Mouse (Mus musculus) forebrain, embryonic 15.5 days (tissue): ENCODE measurements around the gene Adss. TPM values are rescaled to one million over a fixed set of nuclear protein-coding genes. Genes with fewer than 3 reads are reported as not detected.
A peak's percentile ranks its signal among the peaks of the same experiment; 100 is the strongest.
"Not testable (repeated sequence)": the region's sequence is repeated elsewhere in the genome, so short reads cannot be mapped to it uniquely, and the experiment has no call there.

Source experiments
- ATAC-seq: fragments of 200-750 bp; cut with Nextera tagmentation; replicated peaks from 2 replicates; pipeline ENCODE4 v1.8.0; 2017; ENCODE audit warnings: mild to moderate bottlenecking, moderate TSS enrichment, moderate library complexity
- H3K27ac ChIP-seq: fragments of 300-500 bp; sonication (generic); replicated peaks from 2 replicates; pipeline ENCODE4 v1.5.1; 2015; ENCODE audit warnings: mild to moderate bottlenecking, inconsistent platforms
- H3K27me3 ChIP-seq: fragments of 300-500 bp; sonication (generic); 2 replicates; pipeline ENCODE4 v1.6.1; 2015; ENCODE audit warnings: inconsistent platforms
- H3K36me3 ChIP-seq: fragments of 300-500 bp; sonication (generic); 2 replicates; pipeline ENCODE4 v1.6.1; 2015; ENCODE audit warnings: mild to moderate bottlenecking, inconsistent platforms
- H3K4me1 ChIP-seq: fragments of 300-500 bp; sonication (generic); 2 replicates; pipeline ENCODE4 v1.6.1; 2015; ENCODE audit warnings: inconsistent platforms
- H3K4me2 ChIP-seq: fragments of 300-500 bp; sonication (generic); replicated peaks from 2 replicates; pipeline ENCODE4 v1.6.1; 2015; ENCODE audit warnings: mild to moderate bottlenecking, inconsistent platforms
- H3K4me3 ChIP-seq: fragments of 300-500 bp; sonication (generic); 2 replicates; pipeline ENCODE4 v1.5.1; 2015; ENCODE audit warnings: mild to moderate bottlenecking, inconsistent platforms
- H3K9ac ChIP-seq: fragments of 300-500 bp; sonication (generic); replicated peaks from 2 replicates; pipeline ENCODE4 v1.6.1; 2015; ENCODE audit warnings: mild to moderate bottlenecking, inconsistent platforms
- H3K9me3 ChIP-seq: fragments of 300-500 bp; sonication (generic); 2 replicates; pipeline ENCODE4 v1.6.1; 2016; ENCODE audit warnings: inconsistent platforms
- WGBS: fragments of 180-500 bp; shearing (Covaris S2); methylation state at CpG from one replicate; pipeline ENCODE4 v1.1.7; 2015; ENCODE audit warnings: mixed read lengths; 5-methylcytosine and 5-hydroxymethylcytosine counted together
- polyA plus RNA-seq: library from polyadenylated mRNA; unstranded; fragments of >200 nt; fragmentation: Nextera tagmentation; extraction: Ambion mirVana; gene quantifications from 2 replicates; pipeline ENCODE4 v1.2.1, GENCODE M21; 2015

The Adss gene
- polyA plus RNA-seq = 50.5 and 54.4 TPM in 2 replicates

- Histone ChIP-seq H3K4me1 (peaks cover 17% of the 10 kb centered on the region), H3K4me3 (peak within 1 kb of the TSS; percentile 83), H3K9ac (peak within 1 kb of the TSS; percentile 74), H3K27ac (peak within 1 kb of the TSS; percentile 88), H3K4me2 (peak within 1 kb of the TSS; percentile 59), H3K27me3 (no peaks in the 10 kb centered on the region), H3K9me3 (no peaks in the 10 kb centered on the region), H3K36me3 (no peaks in the 10 kb centered on the region)
- under 1% methylated on average over 59 of the region's 64 CpGs for WGBS
- peak; percentile 98 for ATAC-seq
Observed at GRCm38 (mm10) chr1:177796193-177796939, at the start of gene Adss. Adss (minus strand) TSS chr1:177796511.

- H3K4me3 ChIP-seq, ATAC-seq, H3K4me1 ChIP-seq, H3K9me3 ChIP-seq, H3K27me3 ChIP-seq, H3K36me3 ChIP-seq, H3K4me2 ChIP-seq, H3K9ac ChIP-seq, H3K27ac ChIP-seq: not testable (repeated sequence)
- 57% methylated on average over 3 of the region's 3 CpGs for WGBS
Observed at GRCm38 (mm10) chr1:177845812-177846211, 49.5 kb upstream of the Adss start.

GRCm38 (mm10) chr1:177827776-177828175 is 31.5 kb upstream of the Adss start:
- ATAC-seq, H3K27ac ChIP-seq, H3K4me3 ChIP-seq, H3K4me1 ChIP-seq, H3K36me3 ChIP-seq, H3K9me3 ChIP-seq, H3K4me2 ChIP-seq, H3K9ac ChIP-seq, H3K27me3 ChIP-seq: not testable (repeated sequence)
- WGBS = 77% methylated on average over 4 of the region's 4 CpGs

GRCm38 (mm10) chr1:177806772-177807171 is 10.5 kb upstream of the Adss start:
- H3K4me2 ChIP-seq, H3K4me1 ChIP-seq, ATAC-seq, H3K27me3 ChIP-seq, H3K27ac ChIP-seq, H3K9me3 ChIP-seq, H3K36me3 ChIP-seq, H3K9ac ChIP-seq, H3K4me3 ChIP-seq: not testable (repeated sequence)
- 25% methylated on average over 1 of the region's 1 CpGs for WGBS

GRCm38 (mm10) chr1:177803511-177803910 is 7.2 kb upstream of the Adss start:
- H3K9ac ChIP-seq = no peak overlapping the region
- H3K4me1 ChIP-seq = no peaks in the 10 kb centered on the region
- H3K27me3 ChIP-seq = no peaks in the 10 kb centered on the region
- H3K9me3 ChIP-seq = no peaks in the 10 kb centered on the region
- H3K4me3 ChIP-seq = no peak overlapping the region
- WGBS = 82% methylated on average over 2 of the region's 2 CpGs
- ATAC-seq = no peak
- no peak overlapping the region for H3K4me2 ChIP-seq
- H3K27ac ChIP-seq = no peak overlapping the region
- H3K36me3 ChIP-seq = no peaks in the 10 kb centered on the region

- 78% methylated on average over 8 of the region's 8 CpGs for WGBS
- ATAC-seq = no peak
Observed at GRCm38 (mm10) chr1:177797151-177797755, 942 bp upstream of the Adss start.

GRCm38 (mm10) chr1:177795421-177796192 is 704 bp downstream of the Adss start:
- Histone ChIP-seq H3K9me3 (no peaks in the 10 kb centered on the region), H3K4me3 (peak overlapping the region; percentile 83), H3K9ac (peak overlapping the region; percentile 74), H3K36me3 (no peaks in the 10 kb centered on the region), H3K4me2 (peak overlapping the region; percentile 59), H3K27me3 (no peaks in the 10 kb centered on the region), H3K4me1 (peaks cover 17% of the 10 kb centered on the region), H3K27ac (peak overlapping the region; percentile 88)
- peak; percentile 52 for ATAC-seq
- WGBS = under 1% methylated on average over 41 of the region's 41 CpGs

More at GRCm38 (mm10) chr1:177797151-177797755, 942 bp upstream of the Adss start:
- H3K4me3 ChIP-seq = no peak overlapping the region
- H3K36me3 ChIP-seq = no peaks in the 10 kb centered on the region
- no peak overlapping the region for H3K4me2 ChIP-seq
- no peaks in the 10 kb centered on the region for H3K9me3 ChIP-seq
- H3K27ac ChIP-seq = no peak overlapping the region
- H3K27me3 ChIP-seq = no peaks in the 10 kb centered on the region
- H3K9ac ChIP-seq = no peak overlapping the region
- peaks cover 17% of the 10 kb centered on the region for H3K4me1 ChIP-seq

GRCm38 (mm10) chr1:177794866-177795265 is 1.4 kb downstream of the Adss start:
- Histone ChIP-seq H3K4me2 (peak overlapping the region; percentile 59), H3K4me1 (peaks cover 17% of the 10 kb centered on the region), H3K27me3 (no peaks in the 10 kb centered on the region), H3K27ac (no peak overlapping the region), H3K4me3 (peak overlapping the region; percentile 83), H3K9me3 (no peaks in the 10 kb centered on the region), H3K36me3 (no peaks in the 10 kb centered on the region), H3K9ac (peak overlapping the region; percentile 74)
- no peak for ATAC-seq
- 9% methylated on average over 8 of the region's 8 CpGs for whole genome bisulfite sequencing

- 91% methylated on average over 3 of the region's 3 CpGs for WGBS
Observed at GRCm38 (mm10) chr1:177792835-177793234, 3.5 kb downstream of the Adss start.

GRCm38 (mm10) chr1:177777397-177777796 is 18.9 kb downstream of the Adss start:
- 96% methylated on average over 2 of the region's 2 CpGs for WGBS
- no peak overlapping the region for H3K9ac ChIP-seq
- no peaks in the 10 kb centered on the region for H3K27me3 ChIP-seq
- H3K27ac ChIP-seq = no peak overlapping the region
- no peaks in the 10 kb centered on the region for H3K4me1 ChIP-seq
- no peak overlapping the region for H3K4me2 ChIP-seq
- H3K9me3 ChIP-seq = no peaks in the 10 kb centered on the region
- H3K4me3 ChIP-seq = no peak overlapping the region
- ATAC-seq = no peak
- peaks cover 31% of the 10 kb centered on the region for H3K36me3 ChIP-seq

More at GRCm38 (mm10) chr1:177792835-177793234, 3.5 kb downstream of the Adss start:
- H3K4me1 ChIP-seq = peaks cover 17% of the 10 kb centered on the region
- H3K4me2 ChIP-seq = no peak overlapping the region
- H3K4me3 ChIP-seq = no peak overlapping the region
- no peaks in the 10 kb centered on the region for H3K27me3 ChIP-seq
- H3K36me3 ChIP-seq = no peaks in the 10 kb centered on the region
- H3K9ac ChIP-seq = no peak overlapping the region
- no peak for ATAC-seq
- no peak overlapping the region for H3K27ac ChIP-seq
- no peaks in the 10 kb centered on the region for H3K9me3 ChIP-seq

- no peak for ATAC-seq
- no peak overlapping the region for H3K4me3 ChIP-seq
- H3K9me3 ChIP-seq = no peaks in the 10 kb centered on the region
- no peaks in the 10 kb centered on the region for H3K27me3 ChIP-seq
- H3K36me3 ChIP-seq = peaks cover 32% of the 10 kb centered on the region
- no peak overlapping the region for H3K9ac ChIP-seq
- no peaks in the 10 kb centered on the region for H3K4me1 ChIP-seq
- H3K27ac ChIP-seq = peak overlapping the region; percentile 8; the same call in 1 of the 2 replicates
- H3K4me2 ChIP-seq = no peak overlapping the region
Observed at GRCm38 (mm10) chr1:177768931-177769330, 27.4 kb downstream of the Adss start.

- H3K9me3 ChIP-seq = no peaks in the 10 kb centered on the region
- H3K27ac ChIP-seq = no peak overlapping the region
- no peak overlapping the region for H3K4me3 ChIP-seq
- 97% methylated on average over 5 of the region's 5 CpGs for WGBS
- H3K4me1 ChIP-seq = no peaks in the 10 kb centered on the region
- H3K27me3 ChIP-seq = no peaks in the 10 kb centered on the region
- H3K9ac ChIP-seq = no peak overlapping the region
- no peak for ATAC-seq
- H3K36me3 ChIP-seq = 0 out of 2 replicates have a peak, but pooled peaks cover 3% of the 10 kb centered on the region
- no peak overlapping the region for H3K4me2 ChIP-seq
Observed at GRCm38 (mm10) chr1:177757249-177757648, 39.1 kb downstream of the Adss start.
